Mouse (Mus musculus): ENCODE data around the gene Nemp1.

Nemp1 gene

GRCm38 (mm10) chr10:127674046-127674655 lies 7.5 kb downstream of the Nemp1 start:
- no peak for DNase-seq (ENCODE audit: low spot score in 2 of 2)

- DNase-seq (ENCODE audit: low spot score in 2 of 2) = peak; percentile 47 to 76
Measured at GRCm38 (mm10) chr10:127674794-127675522, 8.3 kb downstream of the Nemp1 start.

- DNase-seq (ENCODE audit: low spot score in 2 of 2) = no peak
Measured at GRCm38 (mm10) chr10:127675859-127676398, 9.2 kb downstream of the Nemp1 start.

GRCm38 (mm10) chr10:127676691-127677548 lies 10.2 kb downstream of the Nemp1 start:
- peak; percentile 90 to 91 for DNase-seq (ENCODE audit: low spot score in 2 of 2)

GRCm38 (mm10) chr10:127677591-127678336 lies 11.1 kb downstream of the Nemp1 start:
- peak; percentile 64 to 79 for DNase-seq (ENCODE audit: low spot score in 2 of 2)

GRCm38 (mm10) chr10:127679208-127679607 lies 12.5 kb downstream of the Nemp1 start:
- no peak for DNase-seq (ENCODE audit: low spot score in 2 of 2)

- DNase-seq (ENCODE audit: low spot score in 2 of 2) = no peak
Measured at GRCm38 (mm10) chr10:127679881-127680280, 13.2 kb downstream of the Nemp1 start.

GRCm38 (mm10) chr10:127682886-127683285 lies 16.2 kb downstream of the Nemp1 start:
- no peak for DNase-seq (ENCODE audit: low spot score in 2 of 2)

GRCm38 (mm10) chr10:127691053-127691452 lies 24.4 kb downstream of the Nemp1 start:
- no peak for DNase-seq (ENCODE audit: low spot score in 2 of 2)

- DNase-seq (ENCODE audit: low spot score in 2 of 2) = no peak
Measured at GRCm38 (mm10) chr10:127694636-127695035, 27.9 kb downstream of the Nemp1 start.

- no peak for DNase-seq (ENCODE audit: low spot score in 2 of 2)
Measured at GRCm38 (mm10) chr10:127695775-127696174, 29.1 kb downstream of the Nemp1 start.

GRCm38 (mm10) chr10:127698966-127699365 lies 32.3 kb downstream of the Nemp1 start:
- DNase-seq (ENCODE audit: low spot score in 2 of 2) = no peak

GRCm38 (mm10) chr10:127703299-127703698 lies 36.6 kb downstream of the Nemp1 start:
- no peak for DNase-seq (ENCODE audit: low spot score in 2 of 2)

- no peak for DNase-seq (ENCODE audit: low spot score in 2 of 2)
Measured at GRCm38 (mm10) chr10:127704293-127704692, 37.6 kb downstream of the Nemp1 start.

- DNase-seq (ENCODE audit: low spot score in 2 of 2) = no peak
Measured at GRCm38 (mm10) chr10:127704766-127705220, 38.1 kb downstream of the Nemp1 start, which contains the start of gene Myo1a. Gene Myo1a, plus strand, starts transcription at chr10:127705170.

GRCm38 (mm10) chr10:127705783-127706182 lies 39.1 kb downstream of the Nemp1 start:
- DNase-seq (ENCODE audit: low spot score in 2 of 2) = no peak

GRCm38 (mm10) chr10:127707721-127708120 lies 41.0 kb downstream of the Nemp1 start:
- DNase-seq (ENCODE audit: low spot score in 2 of 2) = no peak

GRCm38 (mm10) chr10:127708850-127709370 lies 42.2 kb downstream of the Nemp1 start:
- DNase-seq (ENCODE audit: low spot score in 2 of 2) = no peak

- DNase-seq (ENCODE audit: low spot score in 2 of 2) = no peak
Measured at GRCm38 (mm10) chr10:127710331-127710730, 43.6 kb downstream of the Nemp1 start.

- no peak for DNase-seq (ENCODE audit: low spot score in 2 of 2)
Measured at GRCm38 (mm10) chr10:127712736-127713135, 46.0 kb downstream of the Nemp1 start.
